Mouse (Mus musculus) spleen, adult 2 months (tissue): ENCODE results near the gene Tnfaip3. TPM values are rescaled to one million over a fixed set of nuclear protein-coding genes. Genes with fewer than 3 reads are reported as not detected.

Experiments used
- DNase-seq, 2 experiments: peaks; one replicate each; pipeline versions ENCODE4 v3.0.0 to v3.0.0-alpha.2; 2012 to 2021; ENCODE audit warnings: low spot score in 2 of 2, low read depth in 1 of 2
- H3K27ac ChIP-seq: fragments of 200-500 bp; 2 replicates; pipeline ENCODE4 v1.5.1; 2012; ENCODE audit warnings: low read length, inconsistent platforms; ENCODE audit not compliant: insufficient read depth
- H3K27me3 ChIP-seq: fragments of 200-500 bp; 2 replicates; pipeline ENCODE4 v1.6.1; 2012; ENCODE audit warnings: mild to moderate bottlenecking, moderate library complexity, low read length, inconsistent platforms; ENCODE audit not compliant: control insufficient read depth, insufficient read depth
- H3K36me3 ChIP-seq: fragments of 200-500 bp; 2 replicates; pipeline ENCODE4 v1.6.1; 2012; ENCODE audit warnings: mild to moderate bottlenecking, low read length, inconsistent platforms; ENCODE audit not compliant: control insufficient read depth, insufficient read depth
- H3K4me1 ChIP-seq: fragments of 200-500 bp; 2 replicates; pipeline ENCODE4 v1.6.1; 2011; ENCODE audit warnings: inconsistent platforms; ENCODE audit not compliant: control insufficient read depth, insufficient read depth, insufficient read length
- H3K4me3 ChIP-seq: fragments of 200-500 bp; 2 replicates; pipeline ENCODE4 v1.5.1; 2011; ENCODE audit warnings: mild to moderate bottlenecking, inconsistent platforms; ENCODE audit not compliant: insufficient read depth, insufficient read length; ENCODE audit errors: extremely low read depth
- CTCF ChIP-seq: fragments of 200-500 bp; IDR thresholded peaks from 2 replicates; pipeline ENCODE4 v1.5.1; 2011; ENCODE audit warnings: mild to moderate bottlenecking, inconsistent platforms; ENCODE audit not compliant: insufficient read depth, insufficient read length, insufficient replicate concordance; ENCODE audit errors: extremely low read depth
- POLR2A ChIP-seq: fragments of 200-500 bp; IDR thresholded peaks from 2 replicates; pipeline ENCODE4 v1.6.1; 2011; ENCODE audit warnings: low read depth, low read length, inconsistent platforms
- WGBS: fragments of 180-500 bp; shearing (Covaris S2); methylation state at CpG from one replicate; pipeline ENCODE4 v1.1.7; 2018; 5-methylcytosine and 5-hydroxymethylcytosine counted together
- polyA plus RNA-seq: library from polyadenylated mRNA; depleted of rRNA; stranded (reverse); fragments of >200 nt; gene quantifications from 2 replicates; pipeline ENCODE4 v1.2.3, GENCODE M21; 2012

The Tnfaip3 gene
- polyA plus RNA-seq, 1 experiment: 13.0 TPM

DNA sequence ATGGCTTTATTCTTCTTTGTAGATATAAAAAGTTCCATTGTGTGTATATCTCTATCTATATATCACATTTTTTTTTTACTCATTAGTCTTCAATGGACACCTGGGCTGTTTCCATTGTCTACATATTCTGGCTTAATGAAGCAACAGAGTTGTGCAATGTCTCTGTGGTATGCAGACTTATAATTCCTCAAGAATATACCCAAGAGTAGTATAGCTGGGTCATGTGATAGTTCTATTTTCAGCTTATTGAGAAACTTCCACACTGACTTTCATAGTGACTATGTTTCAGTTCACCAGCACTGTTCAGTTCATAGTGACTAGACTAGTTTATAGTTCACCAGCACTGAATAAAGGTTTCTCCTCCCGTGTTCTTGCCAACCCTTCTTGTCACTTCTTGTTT, 38.1 kb upstream of the Tnfaip3 start:
- 66% methylated on average over 1 of the region's 1 CpGs for WGBS
- no peaks in the 10 kb centered on the region for H3K27me3 ChIP-seq
- no peak overlapping the region for H3K4me3 ChIP-seq
- no peak for TF ChIP-seq POLR2A
- TF ChIP-seq CTCF: no peak
- H3K36me3 ChIP-seq: no peaks in the 10 kb centered on the region
- H3K4me1 ChIP-seq: no peaks in the 10 kb centered on the region
- DNase-seq: no peak
- H3K27ac ChIP-seq: no peak overlapping the region

DNA sequence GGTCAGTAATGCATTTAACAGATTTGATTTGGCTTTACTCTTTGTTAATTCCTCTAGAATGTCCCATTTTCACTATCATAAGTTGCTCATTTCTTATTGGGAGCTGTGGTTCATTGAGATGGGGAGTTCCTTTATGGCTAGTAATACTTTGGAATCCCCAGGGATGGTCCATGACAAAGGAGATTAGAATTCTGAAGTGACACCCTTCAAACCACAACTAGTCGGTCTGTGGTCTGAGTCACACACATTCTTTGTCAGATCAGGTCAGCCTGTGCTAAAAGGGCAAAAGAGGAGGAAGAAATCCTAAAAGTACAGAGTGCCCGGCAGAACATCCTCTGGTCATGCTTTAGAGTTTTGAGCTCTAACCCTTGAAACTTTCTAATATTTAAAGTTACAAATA, 30.5 kb upstream of the Tnfaip3 start:
- WGBS: 51% methylated on average over 2 of the region's 2 CpGs
- H3K36me3 ChIP-seq: no peaks in the 10 kb centered on the region
- no peak overlapping the region for H3K27ac ChIP-seq

DNA sequence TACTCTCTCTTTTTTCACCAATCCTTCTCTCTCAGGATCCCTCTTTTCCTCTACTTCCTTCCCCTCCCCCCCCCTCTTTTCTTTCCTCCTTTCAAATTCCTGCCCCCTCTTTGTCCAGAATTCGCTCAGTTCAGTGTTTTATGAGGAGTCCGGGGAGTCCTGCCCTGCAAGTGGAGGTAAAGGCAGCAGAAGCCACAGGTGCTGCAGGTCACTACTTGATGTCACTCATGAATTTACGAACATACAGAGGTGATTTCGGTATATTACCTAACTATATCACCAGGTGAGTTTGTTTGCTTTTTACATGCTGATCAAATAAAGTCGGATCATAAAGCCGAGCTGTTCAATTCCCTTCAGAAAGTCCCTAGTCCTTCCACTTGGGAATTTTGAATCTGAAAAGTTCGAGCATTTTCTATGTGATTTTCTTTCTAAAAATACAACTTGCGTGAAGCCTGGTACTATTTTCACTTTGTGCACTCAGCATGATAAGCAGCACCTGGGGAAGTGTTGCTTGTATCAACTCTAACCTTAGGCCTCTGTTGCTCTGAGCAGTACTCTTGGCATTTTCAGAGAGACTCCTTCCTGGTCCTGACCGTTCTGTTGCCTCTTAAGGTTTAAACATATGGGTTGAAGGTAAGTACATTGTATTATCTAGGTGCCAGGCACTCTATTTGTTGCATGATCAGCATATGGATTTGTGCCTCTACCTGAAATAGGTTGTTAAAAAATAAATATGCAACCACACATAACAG, 29.5 kb upstream of the Tnfaip3 start:
- no peaks in the 10 kb centered on the region for H3K27me3 ChIP-seq
- H3K4me3 ChIP-seq: no peak overlapping the region
- no peak overlapping the region for H3K27ac ChIP-seq
- H3K4me1 ChIP-seq: peaks cover 3% of the 10 kb centered on the region; the same call in 1 of the 2 replicates
- H3K36me3 ChIP-seq: no peaks in the 10 kb centered on the region
- 87% methylated on average over 9 of the region's 9 CpGs for WGBS
- no peak for TF ChIP-seq CTCF
- TF ChIP-seq POLR2A: no peak
- DNase-seq: no peak

More for the DNA sequence above, 30.5 kb upstream of the Tnfaip3 start:
- Histone ChIP-seq H3K27me3 (no peaks in the 10 kb centered on the region), H3K4me3 (no peak overlapping the region), H3K4me1 (peaks cover 3% of the 10 kb centered on the region; the same call in 1 of the 2 replicates)
- DNase-seq: no peak
- TF ChIP-seq POLR2A (no peak), CTCF (no peak)

DNA sequence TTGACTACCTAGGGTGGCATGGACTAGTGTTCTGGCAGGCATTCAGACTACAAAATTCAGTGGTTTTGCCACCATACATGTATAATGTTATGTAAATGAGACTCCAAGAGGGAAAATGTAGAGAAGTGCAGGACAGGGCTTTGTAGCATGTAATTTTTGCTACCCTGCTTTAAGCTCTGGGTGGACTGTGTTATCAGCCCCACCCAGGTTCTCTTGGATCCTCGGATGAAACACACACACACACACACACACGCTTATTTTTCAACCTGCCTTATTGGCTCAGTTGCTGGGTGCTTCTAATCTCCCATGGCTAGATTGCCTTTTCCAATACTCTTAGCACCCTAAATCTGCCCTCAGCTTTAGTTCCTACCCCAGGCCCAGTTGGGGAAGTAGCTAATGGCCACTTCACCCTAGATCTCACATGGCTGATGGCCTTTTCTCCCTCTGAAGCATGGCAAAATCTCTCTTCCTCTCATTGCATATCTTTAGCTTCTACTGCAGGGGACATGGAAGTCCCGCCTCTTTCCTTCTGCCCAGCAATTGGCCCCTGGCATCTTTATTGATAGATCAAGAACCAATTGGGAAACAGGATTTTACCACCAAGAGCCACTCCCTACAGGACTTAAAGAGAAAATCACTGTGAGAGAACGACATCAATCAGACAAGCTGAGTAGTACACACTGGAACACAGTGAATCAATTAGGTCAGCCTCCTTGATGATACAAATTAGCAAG, 28.2 kb upstream of the Tnfaip3 start:
- 24% methylated on average over 4 of the region's 4 CpGs for WGBS
- Histone ChIP-seq H3K36me3 (no peaks in the 10 kb centered on the region), H3K27me3 (no peaks in the 10 kb centered on the region), H3K4me1 (peaks cover 3% of the 10 kb centered on the region; the same call in 1 of the 2 replicates), H3K4me3 (peak overlapping the region; percentile 52), H3K27ac (peak overlapping the region; percentile 60)
- no peak for TF ChIP-seq POLR2A
- DNase-seq: peak; percentile 54 to 67

DNA sequence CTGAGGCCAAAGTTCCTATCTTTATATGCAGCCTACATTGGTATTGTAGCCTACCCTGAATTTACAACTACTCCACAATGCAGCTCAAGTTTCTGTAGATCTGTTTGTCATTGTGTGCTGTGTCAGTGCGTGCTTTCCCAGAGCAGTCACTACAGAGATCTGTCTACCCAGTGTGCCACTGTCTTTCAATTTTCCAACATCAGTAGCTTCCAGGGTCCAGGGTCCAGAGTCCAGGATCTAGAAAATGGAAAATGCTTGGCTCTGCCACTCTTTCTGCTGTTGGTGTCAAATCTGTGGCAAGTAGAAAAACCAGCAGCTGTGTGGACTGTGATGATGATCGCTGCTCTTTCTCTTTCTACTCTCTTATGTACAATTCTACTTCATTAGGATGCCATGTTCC, 24.7 kb upstream of the Tnfaip3 start:
- TF ChIP-seq POLR2A: no peak
- no peak overlapping the region for H3K27ac ChIP-seq
- peaks cover 3% of the 10 kb centered on the region; the same call in 1 of the 2 replicates for H3K4me1 ChIP-seq
- no peak overlapping the region for H3K4me3 ChIP-seq
- no peaks in the 10 kb centered on the region for H3K36me3 ChIP-seq
- DNase-seq: no peak
- no peaks in the 10 kb centered on the region for H3K27me3 ChIP-seq
- 92% methylated on average over 2 of the region's 2 CpGs for WGBS

DNA sequence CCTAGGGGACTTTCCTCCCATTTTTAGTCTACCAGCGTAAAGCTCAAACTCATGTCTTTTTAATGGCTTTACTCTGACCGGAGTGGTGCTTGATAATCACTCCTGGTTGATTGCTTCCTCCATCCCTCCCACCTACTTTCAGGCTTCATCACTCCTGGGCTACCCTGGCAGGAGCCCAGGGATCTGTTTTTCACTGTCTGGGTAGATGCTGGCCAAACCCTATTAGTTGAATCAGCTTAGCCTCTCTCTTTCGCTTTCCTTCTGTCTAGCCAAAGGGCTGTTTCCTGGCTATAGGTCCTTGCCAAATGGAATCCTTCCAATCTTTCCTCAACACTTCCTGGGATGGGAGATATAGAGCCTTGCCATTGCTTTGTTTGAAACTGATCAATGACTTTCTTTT, 19.3 kb upstream of the Tnfaip3 start:
- TF ChIP-seq CTCF (no peak), POLR2A (no peak)
- H3K4me1 ChIP-seq: peaks cover 7% of the 10 kb centered on the region; the same call in 1 of the 2 replicates
- H3K4me3 ChIP-seq: no peak overlapping the region
- no peaks in the 10 kb centered on the region for H3K36me3 ChIP-seq
- H3K27me3 ChIP-seq: no peaks in the 10 kb centered on the region
- DNase-seq: no peak
- 90% methylated on average over 3 of the region's 3 CpGs for WGBS
- H3K27ac ChIP-seq: no peak overlapping the region

DNA sequence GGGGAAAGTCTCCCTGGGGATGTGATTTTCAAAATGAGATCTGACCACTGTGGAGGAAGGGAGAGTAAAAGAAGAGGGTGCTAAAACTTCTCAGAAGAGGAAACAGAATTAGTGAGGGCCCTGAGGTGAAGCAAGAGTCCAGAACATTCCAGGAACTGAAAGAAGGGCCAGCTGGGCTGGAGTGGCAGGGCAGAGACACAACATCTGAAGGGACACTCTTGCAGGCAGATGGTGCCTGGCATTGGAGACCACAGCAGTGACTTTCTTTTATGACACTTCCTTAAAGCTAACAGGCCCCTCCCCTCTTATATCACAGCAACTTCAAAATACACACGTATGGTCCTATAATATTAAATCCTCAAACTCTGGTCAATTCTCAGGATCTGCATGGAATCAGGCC, 18.2 kb upstream of the Tnfaip3 start:
- WGBS: 22% methylated on average over 1 of the region's 1 CpGs
- H3K4me1 ChIP-seq: peaks cover 7% of the 10 kb centered on the region; the same call in 1 of the 2 replicates
- no peak overlapping the region for H3K4me3 ChIP-seq
- no peaks in the 10 kb centered on the region for H3K27me3 ChIP-seq
- DNase-seq: no peak
- no peaks in the 10 kb centered on the region for H3K36me3 ChIP-seq
- no peak overlapping the region for H3K27ac ChIP-seq
- TF ChIP-seq CTCF: no peak
- no peak for TF ChIP-seq POLR2A
